Mouse (Mus musculus): Measurements from ENCODE around the gene Rassf2.

Rassf2 gene

DNA sequence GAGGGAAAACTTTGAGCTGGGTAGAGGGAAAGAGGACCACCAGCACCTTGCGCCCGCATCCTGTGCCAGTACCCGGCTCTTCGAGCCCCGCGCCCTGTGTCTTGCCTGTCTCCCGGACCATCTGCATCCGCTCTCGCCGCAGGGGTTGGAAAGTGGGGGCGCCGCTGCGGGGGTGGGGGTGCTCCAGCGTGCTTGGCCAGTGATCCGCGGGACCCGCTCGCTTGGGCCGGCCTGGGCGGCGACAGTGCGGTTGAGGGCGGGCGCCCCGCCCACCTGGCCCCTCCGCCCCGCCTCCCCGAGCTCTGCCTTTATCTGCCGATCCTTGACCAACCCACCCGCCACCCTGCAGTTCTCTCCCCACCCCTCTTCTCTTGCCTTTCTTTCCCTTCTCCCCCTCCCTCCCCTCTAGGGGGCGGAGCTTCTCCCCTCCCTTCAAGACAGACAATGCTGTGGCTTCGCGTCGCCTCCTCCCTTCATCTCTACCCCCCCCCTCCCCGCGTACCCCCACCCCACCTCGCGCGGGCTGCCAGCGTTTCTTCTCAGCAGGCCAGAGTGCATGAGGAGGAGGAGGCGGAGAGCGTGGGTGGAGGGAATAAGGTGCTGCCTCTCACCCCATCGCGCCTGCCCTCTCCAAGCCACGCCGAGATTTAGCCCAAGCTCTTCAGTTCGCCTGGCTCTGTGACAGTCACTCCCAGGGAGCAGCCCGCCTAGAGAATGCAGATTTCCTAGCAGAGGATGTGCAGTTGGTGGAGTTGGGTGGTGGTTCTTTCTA is at the start of gene Rassf2:
Gene Rassf2, minus strand, starts transcription at position 613 of the 772 bp plus-strand sequence.
- no peak for DNase-seq (ENCODE audit: low read depth)

DNA sequence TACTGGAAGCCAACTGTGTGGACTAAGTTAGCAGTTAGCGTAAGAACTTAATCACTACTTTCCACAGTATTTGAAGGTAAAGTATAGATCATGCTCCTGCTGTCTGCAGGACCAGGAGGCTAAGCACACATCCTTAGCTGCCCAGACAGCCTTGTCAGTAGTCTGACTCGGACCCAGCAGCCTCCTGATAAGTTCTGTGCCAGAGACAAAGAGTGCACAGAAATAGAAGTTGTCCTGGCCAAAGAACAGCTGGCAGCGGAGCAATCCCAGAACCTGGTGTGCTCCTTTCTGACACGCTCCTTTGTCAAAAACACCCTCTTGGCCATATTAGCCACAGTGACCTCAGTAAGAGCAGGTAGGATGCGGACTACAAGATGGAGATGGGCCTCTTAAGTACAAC is 49.1 kb upstream of the Rassf2 start:
- DNase-seq (ENCODE audit: low read depth) = no peak

DNA sequence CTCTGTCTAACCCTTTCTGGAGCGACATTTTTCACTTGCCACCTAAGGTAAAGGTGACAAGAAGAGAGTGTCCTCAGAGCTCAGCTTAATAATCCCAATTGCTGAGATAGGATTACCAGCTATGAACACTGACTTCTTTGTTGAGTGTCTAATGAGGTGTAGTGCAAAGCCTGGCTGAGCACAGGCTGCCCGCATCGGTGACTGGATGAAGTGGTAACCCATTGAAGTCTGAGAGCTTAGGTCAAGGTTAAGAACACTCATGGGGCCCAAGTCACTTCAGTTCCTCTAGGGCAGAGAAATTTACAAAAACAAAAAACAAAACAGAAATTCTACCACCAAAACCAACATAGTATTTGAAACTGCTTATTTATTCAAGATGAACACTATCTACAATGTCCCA is 43.0 kb upstream of the Rassf2 start:
- no peak for DNase-seq (ENCODE audit: low read depth)

DNA sequence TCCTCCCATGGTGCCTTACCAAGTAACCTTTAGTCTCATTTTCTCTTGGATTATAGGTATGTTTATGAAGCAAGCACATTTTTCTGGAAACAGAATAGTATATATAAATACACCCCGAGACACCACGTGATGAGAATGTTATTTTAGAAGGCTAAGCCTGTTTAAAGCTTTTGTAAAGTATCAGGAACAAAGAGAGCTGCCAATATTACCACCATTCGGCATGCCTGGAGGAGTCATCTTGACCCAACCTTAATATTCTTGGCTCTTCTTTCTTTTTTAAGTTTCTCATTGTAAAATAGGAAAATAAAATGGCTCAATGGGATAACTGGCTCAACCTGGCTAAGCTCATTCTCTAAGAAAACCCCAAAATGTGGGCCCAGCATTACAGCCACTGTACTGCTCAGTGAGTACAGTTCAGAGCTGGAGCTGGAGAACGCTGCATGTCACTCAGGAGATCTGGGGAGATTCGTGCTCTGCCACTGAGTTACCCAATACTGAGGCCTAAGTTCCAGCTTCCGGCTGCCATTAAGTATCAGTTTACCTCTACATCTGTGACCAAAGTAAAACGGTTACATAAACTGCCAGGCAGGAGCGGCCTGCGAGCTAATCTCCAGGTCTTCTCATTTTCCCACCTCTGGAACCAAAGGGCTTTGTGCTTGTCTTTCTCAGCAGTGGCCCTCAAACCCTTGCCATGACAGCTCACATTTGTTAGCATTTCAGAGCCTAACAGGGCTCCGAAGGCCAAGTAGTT is 40.1 kb upstream of the Rassf2 start:
- no peak for DNase-seq (ENCODE audit: low read depth)

DNA sequence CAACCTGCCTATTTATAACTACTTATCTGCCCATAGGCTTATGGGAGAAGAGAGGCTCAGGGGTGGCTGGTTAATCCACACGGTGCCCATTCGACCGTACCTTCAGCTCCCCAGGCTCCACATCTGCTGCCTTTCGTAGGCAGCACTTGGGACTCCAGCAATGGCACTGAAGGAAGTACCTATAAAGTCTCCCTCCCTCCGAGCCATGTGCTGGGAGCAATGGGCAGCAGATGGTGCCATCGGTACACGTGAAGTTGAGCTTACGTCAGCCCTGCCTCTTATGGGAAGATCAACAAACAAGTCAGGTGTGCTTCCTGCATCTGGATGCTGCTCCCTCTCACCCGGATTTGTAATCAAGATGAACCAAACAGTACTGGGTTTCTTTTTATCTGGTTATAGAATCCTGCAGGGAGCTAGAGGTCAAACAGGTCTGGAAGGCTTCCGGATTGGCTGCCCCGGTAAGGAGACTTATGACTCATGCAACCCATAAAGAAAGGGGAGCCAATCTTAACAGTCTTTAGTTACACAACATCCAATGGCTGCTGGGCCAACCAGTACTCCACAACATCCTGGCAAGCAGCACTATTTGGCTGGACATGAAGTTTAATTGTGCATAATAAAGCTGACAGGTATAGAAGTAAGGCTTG is 34.2 kb upstream of the Rassf2 start:
- no peak for DNase-seq (ENCODE audit: low read depth)

DNA sequence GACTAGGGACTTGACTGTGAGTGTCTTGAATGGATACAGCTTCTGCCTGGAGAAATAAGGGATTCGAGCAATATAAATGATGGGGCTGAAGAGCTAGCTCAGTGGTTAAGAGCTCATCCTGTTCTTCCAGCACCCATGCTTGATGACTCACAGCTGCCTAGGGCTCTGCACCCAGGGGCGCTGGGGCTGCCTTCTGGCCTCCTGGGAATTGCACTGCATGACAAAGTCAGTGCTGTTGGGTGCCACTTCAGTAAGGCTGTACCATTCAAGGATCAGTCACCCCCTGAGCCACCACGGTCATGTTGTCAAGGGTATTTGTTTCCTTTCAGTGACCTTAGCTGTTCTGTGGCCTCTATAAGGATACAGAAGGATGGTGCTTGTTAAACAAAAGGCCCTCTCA is 33.7 kb upstream of the Rassf2 start:
- no peak for DNase-seq (ENCODE audit: low read depth)

DNA sequence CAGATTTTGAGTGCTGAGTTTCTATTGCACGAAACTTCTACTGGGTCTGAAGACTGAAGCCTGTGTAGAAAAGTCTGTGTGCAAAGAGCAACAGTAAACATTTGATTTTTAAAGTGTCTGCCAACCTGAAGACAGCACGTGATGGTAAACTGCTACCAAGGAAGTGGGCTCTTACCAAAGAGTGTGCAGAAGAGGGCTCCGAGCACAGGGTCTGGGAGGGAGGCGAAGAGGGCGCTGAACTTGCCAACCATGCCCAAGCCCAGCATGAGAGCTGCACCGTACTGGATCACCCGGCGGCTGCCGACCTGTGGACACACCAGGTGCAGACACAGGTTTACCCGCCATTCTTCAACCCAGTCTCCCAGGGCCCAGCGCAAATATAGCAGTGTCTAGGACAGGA is 31.8 kb upstream of the Rassf2 start:
- DNase-seq (ENCODE audit: low read depth) = no peak

DNA sequence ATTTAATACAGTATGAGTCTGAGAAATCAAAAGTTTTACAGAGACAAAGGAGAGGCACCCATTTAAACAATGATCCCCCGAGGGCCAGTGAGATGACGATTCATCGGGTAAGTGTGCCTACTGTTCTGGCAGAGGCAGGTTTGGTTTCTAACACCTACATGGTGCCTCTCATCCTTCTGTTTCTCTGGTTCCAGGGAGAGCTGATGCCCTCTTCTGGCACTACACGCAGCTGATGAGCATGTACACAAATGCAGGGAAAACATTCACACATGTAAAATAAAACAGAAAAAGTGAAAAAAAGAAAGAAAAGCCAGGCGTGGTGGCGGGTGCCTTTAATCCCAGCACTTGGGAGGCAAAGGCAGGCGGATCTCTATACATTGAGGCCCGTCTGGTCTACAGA is 29.9 kb upstream of the Rassf2 start:
- no peak for DNase-seq (ENCODE audit: low read depth)

DNA sequence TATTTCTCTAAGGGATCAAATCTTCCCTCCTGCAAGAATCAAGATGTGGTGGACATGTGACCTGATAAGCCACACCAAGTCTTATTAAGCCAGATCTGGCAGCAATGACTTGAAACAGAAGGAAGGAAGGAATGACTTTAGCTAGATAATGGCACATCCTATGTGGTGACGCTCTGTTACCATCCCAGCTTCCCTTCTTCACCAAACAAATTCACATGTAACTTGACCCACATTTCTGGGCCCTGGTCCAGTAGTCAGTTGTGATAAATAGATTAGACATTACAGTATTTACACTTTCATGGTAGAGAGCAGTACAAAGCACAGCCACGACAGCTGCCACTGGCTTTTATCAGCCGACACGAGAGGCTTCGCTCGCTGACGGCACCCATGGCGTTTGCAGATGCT is 25.3 kb upstream of the Rassf2 start:
- DNase-seq (ENCODE audit: low read depth) = no peak

DNA sequence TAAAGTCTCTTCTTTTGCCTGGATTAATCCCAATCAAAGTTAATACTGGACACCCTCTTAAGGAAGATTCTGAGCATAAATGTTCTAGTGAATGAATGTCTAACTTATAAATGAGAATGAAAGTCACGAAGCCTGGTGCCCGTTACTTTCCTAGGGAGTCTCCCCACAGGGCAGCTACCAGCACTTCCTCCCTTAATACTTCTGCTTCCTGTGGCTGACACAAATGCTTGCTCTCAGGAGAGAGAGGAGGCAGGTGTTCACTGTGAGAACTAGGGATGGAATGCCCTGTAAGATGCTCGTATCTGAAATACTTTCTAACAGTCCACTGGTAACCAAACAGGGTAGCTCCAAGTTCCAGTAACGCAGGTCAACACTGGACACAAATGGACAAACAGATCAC is 23.8 kb upstream of the Rassf2 start:
- no peak for DNase-seq (ENCODE audit: low read depth)

DNA sequence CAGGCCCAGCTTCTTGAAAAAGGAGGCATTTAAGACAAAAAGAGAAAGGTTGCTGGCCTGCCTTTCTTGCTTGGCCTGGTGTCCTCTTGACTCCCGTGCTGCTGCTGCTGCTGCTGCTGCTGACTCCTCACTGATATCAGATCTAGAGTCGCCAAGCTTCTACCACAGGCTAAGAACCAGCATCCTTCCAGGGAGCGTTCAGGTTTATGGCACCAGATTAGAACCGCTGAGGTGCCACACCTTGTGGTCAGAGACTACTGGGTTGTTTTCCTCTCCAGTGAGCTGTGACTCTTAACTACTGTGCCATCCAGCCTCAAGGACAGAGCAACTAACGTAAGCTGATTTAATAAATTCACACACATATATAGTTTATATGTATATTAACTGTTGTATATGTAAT is 21.7 kb upstream of the Rassf2 start:
- no peak for DNase-seq (ENCODE audit: low read depth)

DNA sequence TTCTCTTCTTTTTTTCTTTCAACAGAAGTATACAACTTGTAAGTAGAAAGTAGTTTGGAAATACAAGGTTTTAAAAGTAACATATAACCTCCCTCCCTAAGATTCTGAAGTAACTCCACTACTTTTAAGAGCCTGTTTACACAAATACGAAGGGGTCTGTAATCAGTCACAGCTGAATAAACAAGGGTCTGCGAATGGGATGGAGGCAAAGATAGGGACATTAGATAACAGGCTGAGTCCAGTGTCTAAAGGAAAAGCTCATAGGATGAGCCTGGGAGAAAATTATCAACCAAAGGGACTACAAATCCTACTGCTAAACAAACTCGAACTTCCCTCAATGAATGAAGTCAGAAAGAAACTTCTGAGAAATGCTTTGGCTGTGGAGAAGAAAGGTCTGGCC is 19.9 kb upstream of the Rassf2 start:
- no peak for DNase-seq (ENCODE audit: low read depth)

DNA sequence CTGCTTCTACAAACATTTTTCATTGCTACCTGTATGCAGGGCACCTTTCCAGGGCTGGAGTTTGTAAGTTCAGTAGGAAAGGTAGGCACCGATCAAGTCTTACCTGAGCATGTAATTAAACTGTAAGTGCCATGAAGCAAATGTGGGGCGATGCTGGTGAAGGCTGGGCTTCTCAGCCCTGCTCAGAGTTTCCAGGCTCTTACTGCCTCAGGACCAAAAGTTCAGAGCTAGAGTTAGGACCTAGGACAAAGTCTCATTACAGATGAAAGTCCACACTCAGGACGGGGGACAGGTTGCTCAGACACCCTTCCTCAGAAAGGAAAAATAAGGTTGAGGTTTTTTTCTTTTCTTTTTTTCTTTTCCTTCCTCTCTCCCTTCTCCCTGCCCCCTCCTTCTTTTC is 19.4 kb upstream of the Rassf2 start:
- DNase-seq (ENCODE audit: low read depth) = no peak

DNA sequence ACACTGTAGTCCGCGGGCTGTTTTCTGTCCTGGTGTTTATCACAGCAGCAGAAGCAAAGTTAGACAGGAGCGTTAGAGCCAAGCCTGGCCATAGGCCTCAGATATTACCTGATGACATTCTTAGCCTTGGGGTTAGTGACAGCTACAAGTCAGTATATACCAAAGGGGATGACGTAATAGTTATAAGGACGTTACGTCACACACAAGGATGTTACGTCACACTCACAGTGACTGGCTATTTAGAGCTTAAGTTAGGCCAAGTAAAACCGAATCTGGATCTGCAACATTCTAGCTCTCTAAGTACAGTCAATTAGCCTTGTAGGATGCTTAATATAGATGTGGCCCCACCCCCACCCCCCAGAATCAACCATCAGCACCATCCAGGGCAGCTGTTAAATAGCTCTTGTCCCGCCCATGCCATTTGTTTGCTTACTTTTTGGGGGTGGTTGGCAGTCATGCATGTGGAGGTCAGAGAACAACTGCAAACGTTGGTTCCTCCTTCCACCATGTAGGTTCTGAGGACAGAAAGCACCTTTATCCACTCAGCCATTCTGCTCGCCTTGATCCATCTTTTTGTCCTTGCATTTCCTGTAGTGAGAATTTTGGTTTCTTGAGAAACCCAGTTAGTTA is 18.2 kb upstream of the Rassf2 start:
- no peak for DNase-seq (ENCODE audit: low read depth)

DNA sequence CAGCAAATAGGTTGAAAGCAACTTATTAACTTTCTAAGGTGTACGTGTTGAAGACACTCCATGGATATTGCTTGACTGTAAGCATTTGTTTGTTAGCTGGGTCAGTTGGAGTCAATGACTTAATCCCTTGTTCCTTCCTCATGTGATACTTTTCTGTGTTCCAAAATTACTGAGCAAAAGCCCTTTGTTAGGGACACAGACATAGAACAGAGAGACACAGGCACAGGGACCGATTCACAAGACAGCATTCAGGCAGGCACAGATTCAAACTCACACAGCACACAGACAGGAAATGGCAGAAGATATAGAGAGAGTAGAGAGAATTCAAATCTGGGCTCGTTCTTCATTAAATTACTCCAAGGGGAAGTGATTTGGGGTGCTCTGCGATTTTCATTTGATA is 17.3 kb upstream of the Rassf2 start:
- DNase-seq (ENCODE audit: low read depth) = no peak

DNA sequence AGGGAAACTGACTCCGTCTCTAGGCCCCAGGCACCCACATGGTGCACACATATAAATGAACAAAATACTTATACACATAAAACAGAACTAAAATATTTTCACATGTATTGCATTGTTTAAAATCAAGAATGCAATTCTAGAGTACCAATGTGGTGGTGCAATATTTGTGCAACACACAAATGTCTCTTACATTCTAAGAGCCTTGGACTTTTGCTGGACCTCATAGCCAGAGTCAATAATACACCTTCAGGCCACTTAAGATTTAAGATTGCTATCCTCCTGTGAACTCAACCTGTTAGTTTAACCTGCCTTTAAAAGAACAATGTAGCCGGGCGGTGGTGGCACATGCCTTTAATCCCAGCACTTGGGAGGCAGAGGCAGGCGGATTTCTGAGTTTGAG is 16.6 kb upstream of the Rassf2 start:
- DNase-seq (ENCODE audit: low read depth) = no peak

DNA sequence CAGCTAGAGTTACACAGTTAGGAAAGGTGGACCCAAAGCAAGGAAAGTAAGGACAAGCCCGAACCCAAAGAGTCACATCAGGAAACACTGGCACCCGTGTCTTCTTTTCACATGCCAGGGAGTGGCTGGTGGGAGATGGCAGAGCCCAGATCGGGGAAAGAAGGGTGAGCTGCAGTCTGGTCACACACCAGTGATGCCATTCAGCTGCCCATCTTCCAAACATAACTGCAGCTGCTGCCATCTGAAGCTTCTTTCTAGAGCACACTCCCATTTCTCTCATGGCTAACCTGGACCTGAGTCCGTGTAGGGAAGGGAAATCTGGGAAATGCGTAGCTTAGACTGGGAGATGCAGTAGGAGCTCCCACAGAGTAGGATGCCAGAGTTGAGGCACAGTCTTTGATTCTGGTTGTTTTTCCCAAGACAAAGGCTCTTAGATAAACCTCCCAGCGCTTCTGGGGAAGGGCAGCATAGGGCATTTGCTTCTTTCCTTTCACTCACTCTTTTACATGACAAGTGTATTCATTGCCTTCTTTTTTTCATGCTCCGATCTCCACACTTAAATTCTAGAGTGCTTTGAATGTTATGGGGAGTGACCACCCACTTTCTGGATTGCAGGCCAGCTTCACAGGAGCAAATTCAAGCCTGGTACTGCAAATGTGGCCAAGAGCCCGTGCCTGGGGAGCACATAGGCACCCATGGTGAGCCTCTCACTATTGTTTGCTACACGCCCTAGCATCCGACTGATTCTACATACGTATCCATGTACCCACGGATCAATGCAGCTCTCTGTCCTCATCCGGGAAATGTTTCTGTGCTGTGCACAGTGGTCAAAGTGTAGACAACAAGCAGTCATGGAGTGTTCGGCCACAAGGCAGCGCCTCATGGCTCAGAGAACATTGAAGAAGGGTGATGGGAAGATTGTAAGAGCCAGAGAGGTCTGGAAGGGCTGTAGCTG is 14.5 kb upstream of the Rassf2 start:
- no peak for DNase-seq (ENCODE audit: low read depth)

DNA sequence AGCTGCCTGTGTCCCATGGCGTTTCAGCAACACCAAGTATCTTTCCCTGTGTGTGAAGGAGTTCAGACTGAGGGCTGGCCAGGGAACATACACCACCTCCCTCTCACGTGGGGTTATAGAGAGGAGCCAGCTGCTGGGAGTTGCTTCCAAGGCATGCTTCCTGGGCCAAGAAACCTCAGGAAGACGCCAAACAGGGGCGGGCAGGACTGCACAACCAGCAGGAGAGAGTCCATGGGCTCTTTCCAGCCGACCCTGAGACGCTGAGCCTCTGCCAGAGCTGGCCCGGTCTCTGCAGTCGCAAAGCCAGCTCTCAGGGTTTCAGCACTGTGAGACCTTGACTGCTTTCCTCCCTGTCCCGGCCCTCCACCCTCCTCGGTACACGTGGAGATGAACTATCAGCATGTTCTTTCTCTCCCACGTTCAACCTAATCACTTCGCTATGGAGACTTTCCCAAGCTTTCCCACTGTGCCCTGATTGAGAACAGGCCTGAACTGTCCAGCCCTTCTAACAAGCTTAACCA is 13.1 kb upstream of the Rassf2 start:
- peak; percentile 94 for DNase-seq (ENCODE audit: low read depth)

DNA sequence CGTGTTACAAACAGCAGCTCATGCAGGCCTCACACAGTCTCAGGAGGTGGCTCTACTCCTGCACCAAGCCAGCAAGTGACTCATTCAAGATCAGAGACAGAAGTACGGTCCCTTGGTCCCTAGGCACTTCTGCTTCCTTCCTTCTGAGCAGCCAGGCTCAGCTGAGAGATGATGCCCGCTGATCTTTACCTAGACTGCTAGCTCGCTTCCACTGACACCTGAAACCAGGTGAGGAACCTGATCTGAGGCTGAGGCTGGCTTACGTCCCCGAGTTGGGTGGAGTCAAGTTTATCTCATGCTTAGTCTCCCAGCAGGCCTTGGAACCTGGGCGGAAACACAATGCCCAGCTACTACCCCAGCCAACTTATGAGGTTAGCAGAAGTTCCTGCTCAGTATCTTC is 9.8 kb upstream of the Rassf2 start:
- DNase-seq (ENCODE audit: low read depth) = no peak

DNA sequence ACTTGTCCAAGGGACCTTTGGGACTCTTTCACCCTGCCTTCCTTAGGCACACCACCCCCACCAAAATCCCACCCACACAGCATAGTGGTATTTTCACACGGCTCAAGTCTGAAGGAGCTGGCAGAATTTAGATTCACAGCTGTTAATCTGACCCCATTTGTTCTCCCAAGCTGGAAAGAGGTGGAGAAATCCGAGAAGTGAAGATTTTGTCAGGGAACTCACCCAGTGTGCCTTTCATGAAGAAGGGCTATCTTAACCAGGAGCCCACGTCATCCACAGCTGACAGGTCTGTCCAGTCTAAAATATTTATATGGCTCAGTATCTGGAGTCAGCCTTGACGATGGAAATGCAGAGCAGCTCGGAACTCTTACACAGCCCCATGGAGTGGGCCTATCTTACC is 6.3 kb upstream of the Rassf2 start:
- DNase-seq (ENCODE audit: low read depth) = no peak

DNA sequence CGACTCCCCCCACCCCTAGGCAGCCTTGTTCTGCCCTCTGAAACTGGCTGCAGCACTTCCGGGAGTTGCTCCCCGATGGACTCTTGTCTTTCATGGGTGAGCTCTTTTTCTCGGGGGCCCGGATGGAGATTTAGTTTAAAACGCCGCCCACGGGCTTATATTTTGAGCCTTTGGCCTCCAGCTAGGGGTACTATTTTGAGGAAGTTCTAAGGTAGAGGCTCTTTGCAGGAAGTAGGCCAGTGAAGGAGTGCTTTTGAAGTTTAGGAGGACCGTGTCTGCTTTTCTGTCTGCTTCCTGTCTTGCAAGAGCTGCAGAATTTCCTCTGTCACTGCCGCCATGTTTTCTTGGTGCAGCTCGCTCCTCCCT is 5.4 kb upstream of the Rassf2 start:
- no peak for DNase-seq (ENCODE audit: low read depth)
